Mouse (Mus musculus) C2C12 (cell line): ENCODE measurements at regions not wholly inside any gene's neighbourhood (a gene's known extent, or its start where the extent isn't known, plus 50 kb on each side); places are given as distances from the start of the nearest gene placed in this dataset.

ENCODE experiments used
- H3K27me3 ChIP-seq: one replicate; pipeline ENCODE4 v1.6.1; 2011; ENCODE audit not compliant: control insufficient read depth, insufficient read depth, insufficient read length
- H3K36me3 ChIP-seq: one replicate; pipeline ENCODE4 v1.6.1; 2011; ENCODE audit not compliant: control insufficient read depth, insufficient read depth
- H3K4me3 ChIP-seq: one replicate; pipeline ENCODE4 v1.5.1; 2011; ENCODE audit warnings: mild to moderate bottlenecking, control low read depth; ENCODE audit not compliant: poor library complexity, insufficient read depth, severe bottlenecking
- H3K79me2 ChIP-seq: one replicate; pipeline ENCODE4 v1.6.1; 2011; ENCODE audit not compliant: control insufficient read depth, insufficient read depth
- H3K79me3 ChIP-seq: one replicate; pipeline ENCODE4 v1.6.1; 2011; ENCODE audit warnings: low read depth, control low read depth
- H3ac ChIP-seq: one replicate; pipeline ENCODE3; 2011; ENCODE audit warnings: low read depth; ENCODE audit not compliant: control insufficient read depth, insufficient read length
- CEBPB ChIP-seq: IDR thresholded peaks from one replicate; pipeline ENCODE4 v1.6.1; 2011; ENCODE audit warnings: low read depth, mild to moderate bottlenecking, control low read depth, moderate library complexity
- CTCF ChIP-seq: IDR thresholded peaks from one replicate; pipeline ENCODE4 v1.5.1; 2011; ENCODE audit not compliant: control insufficient read depth, insufficient read depth, insufficient read length
- FOSL1 ChIP-seq: IDR thresholded peaks from one replicate; pipeline ENCODE4 v1.8.0; 2011; ENCODE audit warnings: mild to moderate bottlenecking, low read length; ENCODE audit not compliant: poor library complexity, insufficient read depth, severe bottlenecking
- MAX ChIP-seq: IDR thresholded peaks from one replicate; pipeline ENCODE4 v1.6.1; 2011; ENCODE audit warnings: mild to moderate bottlenecking, control low read depth
- MYOD1 ChIP-seq: IDR thresholded peaks from one replicate; pipeline ENCODE4 v1.6.1; 2011; ENCODE audit warnings: low read depth; ENCODE audit not compliant: control insufficient read depth, insufficient read length
- MYOG ChIP-seq: IDR thresholded peaks from one replicate; pipeline ENCODE4 v1.6.1; 2011; ENCODE audit not compliant: control insufficient read depth, insufficient read length; ENCODE audit errors: extremely low read depth
- USF1 ChIP-seq: IDR thresholded peaks from one replicate; pipeline ENCODE4 v1.6.1; 2011; ENCODE audit warnings: low read depth, mild to moderate bottlenecking, control low read depth, moderate library complexity

GRCm38 (mm10) chr2:171514876-171515275 is 528.4 kb downstream of the Cbln4 start:
- Histone ChIP-seq H3K36me3 (no peaks in the 10 kb centered on the region), H3K79me3 (no peaks in the 10 kb centered on the region), H3ac (no peak overlapping the region), H3K27me3 (no peaks in the 10 kb centered on the region), H3K4me3 (no peak overlapping the region), H3K79me2 (no peaks in the 10 kb centered on the region)
- TF ChIP-seq USF1 (no peak), FOSL1 (no peak), CEBPB (no peak), CTCF (no peak), MYOD1 (no peak), MYOG (no peak), MAX (no peak)

GRCm38 (mm10) chr2:171496620-171497019 is 546.6 kb downstream of the Cbln4 start:
- Histone ChIP-seq H3K36me3 (no peaks in the 10 kb centered on the region), H3K4me3 (no peak overlapping the region), H3ac (no peak overlapping the region), H3K27me3 (no peaks in the 10 kb centered on the region), H3K79me2 (no peaks in the 10 kb centered on the region), H3K79me3 (no peaks in the 10 kb centered on the region)
- TF ChIP-seq CTCF = no peak
- TF ChIP-seq MAX = no peak
- no peak for TF ChIP-seq MYOG

GRCm38 (mm10) chr2:171493741-171494140 is 549.5 kb downstream of the Cbln4 start:
- no peaks in the 10 kb centered on the region for H3K79me3 ChIP-seq
- no peaks in the 10 kb centered on the region for H3K79me2 ChIP-seq
- H3K27me3 ChIP-seq = no peaks in the 10 kb centered on the region
- H3K4me3 ChIP-seq = no peak overlapping the region
- TF ChIP-seq CEBPB (no peak), MAX (no peak), MYOG (no peak), CTCF (no peak)
- no peak overlapping the region for H3ac ChIP-seq
- no peaks in the 10 kb centered on the region for H3K36me3 ChIP-seq

- Histone ChIP-seq H3K27me3 (no peaks in the 10 kb centered on the region), H3K79me3 (no peaks in the 10 kb centered on the region), H3ac (no peak overlapping the region), H3K79me2 (no peaks in the 10 kb centered on the region), H3K4me3 (no peak overlapping the region), H3K36me3 (no peaks in the 10 kb centered on the region)
- TF ChIP-seq MYOD1 (no peak), FOSL1 (no peak), CTCF (no peak), USF1 (no peak), MYOG (no peak), MAX (no peak), CEBPB (no peak)
These were observed 556.0 kb downstream of the Cbln4 start for GRCm38 (mm10) chr2:171487284-171487683.

GRCm38 (mm10) chr2:171453241-171453640 is 590.0 kb downstream of the Cbln4 start:
- H3K79me2 ChIP-seq = no peaks in the 10 kb centered on the region
- TF ChIP-seq CTCF (no peak), FOSL1 (no peak), USF1 (no peak), MYOG (no peak), MYOD1 (no peak), CEBPB (no peak), MAX (no peak)
- H3K4me3 ChIP-seq = no peak overlapping the region
- H3K36me3 ChIP-seq = no peaks in the 10 kb centered on the region
- H3K27me3 ChIP-seq = no peaks in the 10 kb centered on the region
- no peaks in the 10 kb centered on the region for H3K79me3 ChIP-seq
- H3ac ChIP-seq = no peak overlapping the region

GRCm38 (mm10) chr2:171406057-171406456 is 637.2 kb downstream of the Cbln4 start:
- TF ChIP-seq MYOG = no peak
- TF ChIP-seq MYOD1 = no peak
- no peak for TF ChIP-seq USF1
- no peak for TF ChIP-seq CEBPB
- no peak for TF ChIP-seq CTCF
- no peak for TF ChIP-seq MAX
- TF ChIP-seq FOSL1 = no peak
- Histone ChIP-seq H3ac (no peak overlapping the region), H3K79me2 (no peaks in the 10 kb centered on the region), H3K79me3 (no peaks in the 10 kb centered on the region), H3K36me3 (no peaks in the 10 kb centered on the region), H3K27me3 (no peaks in the 10 kb centered on the region), H3K4me3 (no peak overlapping the region)

- Histone ChIP-seq H3K27me3 (no peaks in the 10 kb centered on the region), H3K36me3 (no peaks in the 10 kb centered on the region), H3K4me3 (no peak overlapping the region), H3ac (no peak overlapping the region), H3K79me3 (no peaks in the 10 kb centered on the region), H3K79me2 (no peaks in the 10 kb centered on the region)
- TF ChIP-seq FOSL1 = no peak
- no peak for TF ChIP-seq MYOD1
- no peak for TF ChIP-seq CEBPB
- no peak for TF ChIP-seq CTCF
- TF ChIP-seq MYOG = no peak
- TF ChIP-seq MAX = no peak
- no peak for TF ChIP-seq USF1
These were observed 654.3 kb downstream of the Cbln4 start for GRCm38 (mm10) chr2:171388936-171389335.
